Mouse (Mus musculus): ENCODE data around the gene Dip2b.

The Dip2b gene

DNA sequence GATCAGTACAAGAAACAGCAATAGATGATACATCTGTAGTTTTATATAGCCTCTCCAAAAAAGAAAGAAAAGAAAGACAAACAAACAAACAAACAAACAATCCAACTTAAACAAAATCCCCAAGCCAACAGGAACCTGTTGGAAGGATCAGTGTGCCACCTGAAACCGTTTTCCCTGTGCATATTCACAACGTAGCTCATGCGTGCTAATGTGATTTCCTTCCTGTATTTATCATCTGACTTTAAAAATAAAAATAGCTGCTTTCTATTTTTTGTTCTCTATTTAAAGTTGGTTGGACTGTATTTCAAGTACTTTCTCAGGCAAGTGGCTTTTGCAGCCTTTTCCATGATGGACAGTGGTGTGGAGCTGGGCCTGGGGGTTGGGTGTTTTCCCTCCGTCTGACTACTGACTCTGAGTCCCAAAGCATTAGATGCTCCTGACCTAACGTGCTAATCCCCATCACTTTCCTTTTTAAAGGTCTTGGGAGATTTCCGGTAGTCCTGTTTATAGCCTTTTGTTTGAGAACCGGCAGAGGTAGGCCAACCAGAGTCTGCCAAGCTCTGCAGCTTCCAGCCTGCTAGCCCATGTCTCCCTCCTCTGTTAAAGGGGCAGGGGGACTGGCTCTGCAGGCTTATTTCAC lies 90.8 kb downstream of the Dip2b start:
- DNase-seq (ENCODE audit: low spot score), result no peak

DNA sequence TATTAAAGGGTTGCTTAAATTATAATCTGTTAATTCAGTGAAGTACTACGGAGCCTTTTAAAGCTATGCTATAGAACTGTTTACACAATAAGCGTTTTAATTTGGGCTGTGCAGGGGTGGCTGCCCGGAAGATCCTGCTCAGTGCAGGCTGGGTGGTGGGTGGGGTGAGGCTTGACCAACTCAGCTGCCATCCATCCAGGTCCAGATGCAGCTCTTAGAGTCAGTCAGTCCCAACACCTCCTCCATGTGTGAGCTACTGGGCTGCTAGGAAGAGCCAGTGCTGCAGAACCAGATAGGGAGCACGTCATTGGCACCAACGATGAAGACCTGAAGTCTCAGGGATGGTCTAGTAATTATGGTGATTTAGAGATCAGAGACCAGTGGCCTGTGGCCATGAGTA lies 101.2 kb downstream of the Dip2b start:
- DNase-seq (ENCODE audit: low spot score), result no peak

DNA sequence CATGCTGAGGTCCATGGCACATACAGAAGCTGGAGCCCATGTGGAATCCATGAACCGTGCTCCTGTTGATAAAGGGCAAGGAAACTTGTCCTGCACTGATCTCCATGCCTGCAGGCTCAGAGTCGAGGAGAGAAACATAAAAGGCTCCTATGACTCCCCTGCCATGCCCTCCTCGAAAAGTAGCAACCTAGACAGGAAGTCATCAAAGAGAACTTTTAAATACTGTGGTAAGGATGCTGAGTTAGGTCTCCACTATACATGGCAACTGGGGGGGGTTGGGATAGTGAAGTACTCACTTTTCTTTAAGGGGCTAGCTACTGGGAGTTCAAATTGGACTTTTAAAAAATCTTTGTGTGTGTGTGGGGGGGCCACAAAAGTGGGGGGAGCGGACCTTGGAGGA lies 102.0 kb downstream of the Dip2b start:
- no peak for DNase-seq (ENCODE audit: low spot score)

DNA sequence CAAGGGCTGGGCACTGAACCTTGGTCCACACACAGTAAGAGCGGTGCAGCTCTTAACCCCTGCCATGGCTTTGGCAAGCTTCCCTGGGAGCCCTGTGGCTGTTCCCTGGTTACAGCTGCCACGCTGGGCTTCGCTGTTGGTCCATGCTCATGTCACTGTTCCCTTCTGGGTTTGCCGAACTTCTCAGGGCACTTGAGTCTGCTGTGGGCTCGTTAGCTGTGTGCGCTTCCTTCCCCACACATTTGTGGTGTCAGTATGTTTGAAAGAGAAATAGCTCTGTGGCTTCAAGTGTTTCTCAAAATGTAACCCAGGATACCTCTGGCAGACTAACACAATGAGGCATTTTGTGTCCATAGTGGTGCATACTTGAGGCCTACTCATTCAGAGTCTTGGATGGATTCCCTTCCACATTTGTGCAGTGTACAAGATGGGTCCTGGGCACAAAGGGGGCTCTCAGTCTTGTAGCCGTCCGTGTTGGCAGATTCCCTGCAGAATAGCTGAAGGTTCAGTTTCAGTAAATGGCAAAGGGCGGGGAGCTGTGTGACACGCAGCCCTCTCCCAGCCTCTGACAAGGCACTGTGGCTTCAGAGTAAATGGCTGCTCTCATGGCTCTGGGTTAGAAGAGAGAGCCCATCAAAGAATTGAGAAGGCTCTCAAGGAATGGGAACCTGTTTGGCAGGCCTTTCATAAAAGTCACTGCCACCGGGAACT lies 104.8 kb downstream of the Dip2b start:
- no peak for DNase-seq (ENCODE audit: low spot score)

DNA sequence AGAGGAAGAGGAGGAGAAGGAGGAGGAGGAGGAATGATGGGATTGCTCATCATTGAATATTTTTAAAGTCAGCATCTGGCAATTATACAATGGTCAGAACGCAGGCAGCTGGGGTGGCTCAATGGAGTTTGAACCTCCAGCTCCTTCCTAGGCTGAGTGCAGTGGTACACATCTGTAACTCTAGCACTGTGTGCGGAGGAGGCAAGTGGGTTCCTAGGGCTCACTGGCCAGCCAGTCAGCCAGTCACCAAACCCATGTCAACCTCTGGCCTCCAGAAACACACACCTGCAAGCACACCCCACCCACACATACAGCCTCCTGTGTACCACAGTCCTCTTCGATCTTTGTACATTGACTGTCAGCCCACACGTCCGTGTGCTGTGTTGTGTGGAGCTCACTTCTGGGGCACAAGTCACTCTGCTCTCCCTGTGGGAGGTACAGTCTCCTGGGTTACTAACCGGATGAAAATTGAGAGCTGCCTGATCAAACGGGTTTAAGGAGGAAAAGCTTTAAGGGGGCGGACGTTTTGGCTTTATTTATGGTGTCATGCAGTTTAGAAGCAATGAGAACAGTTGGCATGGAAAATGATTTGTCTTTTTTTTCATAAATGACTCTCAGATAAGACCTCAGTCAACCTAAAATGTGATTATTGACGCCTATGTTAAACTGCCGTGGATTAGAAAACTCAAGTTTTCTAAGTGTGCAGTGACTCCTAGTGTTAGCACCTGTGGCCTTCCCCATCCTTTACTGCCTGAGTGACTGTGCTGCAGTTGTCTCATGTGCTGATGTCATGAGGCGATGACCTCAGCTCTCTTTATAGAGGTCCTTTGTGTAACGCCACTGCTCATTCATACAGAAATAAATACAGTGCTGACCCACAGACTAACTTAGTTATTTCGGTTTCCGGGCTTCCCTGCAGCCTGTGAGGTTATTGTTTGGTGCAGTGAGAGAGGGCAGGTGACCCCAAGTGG lies 106.7 kb downstream of the Dip2b start:
- DNase-seq (ENCODE audit: low spot score), result no peak

DNA sequence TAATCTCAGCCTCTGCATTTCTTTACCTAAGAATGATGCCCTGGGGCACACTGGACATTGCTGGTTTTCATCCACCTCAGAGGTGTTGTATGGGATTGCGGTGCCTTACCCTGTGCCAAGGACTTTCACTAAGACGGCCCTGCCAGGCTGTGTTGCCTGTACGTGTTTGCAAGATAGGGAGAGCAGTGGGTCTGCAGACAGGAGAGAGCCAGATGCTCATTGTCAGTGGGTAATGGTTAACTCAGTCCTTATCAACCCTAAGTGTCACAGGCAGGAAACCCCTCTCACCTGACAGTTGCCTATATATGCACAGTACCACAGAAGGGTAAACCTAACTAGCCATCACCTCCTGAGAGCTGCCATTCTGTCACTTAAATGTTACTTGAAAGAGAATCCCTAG lies 107.5 kb downstream of the Dip2b start:
- no peak for DNase-seq (ENCODE audit: low spot score)

DNA sequence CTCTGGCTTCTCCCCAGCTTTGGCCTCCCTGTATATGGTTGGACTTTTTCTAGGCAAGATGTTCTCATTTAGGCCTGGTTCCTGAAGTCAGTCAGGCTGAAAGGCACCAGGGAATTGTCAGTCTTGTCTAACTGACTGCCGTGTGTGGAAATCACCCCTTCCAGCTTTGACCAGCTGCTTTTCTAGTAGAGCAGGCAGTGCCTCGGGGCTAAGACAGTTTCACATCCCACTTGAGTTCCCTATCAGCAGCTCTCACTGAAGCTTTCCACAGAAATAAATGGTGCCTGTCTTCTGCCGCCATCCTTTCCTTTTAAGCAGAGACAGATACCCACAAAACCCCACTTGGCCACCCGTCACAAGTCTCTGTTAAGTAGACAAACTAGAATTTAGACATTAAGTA lies 112.1 kb downstream of the Dip2b start:
- no peak for DNase-seq (ENCODE audit: low spot score)

DNA sequence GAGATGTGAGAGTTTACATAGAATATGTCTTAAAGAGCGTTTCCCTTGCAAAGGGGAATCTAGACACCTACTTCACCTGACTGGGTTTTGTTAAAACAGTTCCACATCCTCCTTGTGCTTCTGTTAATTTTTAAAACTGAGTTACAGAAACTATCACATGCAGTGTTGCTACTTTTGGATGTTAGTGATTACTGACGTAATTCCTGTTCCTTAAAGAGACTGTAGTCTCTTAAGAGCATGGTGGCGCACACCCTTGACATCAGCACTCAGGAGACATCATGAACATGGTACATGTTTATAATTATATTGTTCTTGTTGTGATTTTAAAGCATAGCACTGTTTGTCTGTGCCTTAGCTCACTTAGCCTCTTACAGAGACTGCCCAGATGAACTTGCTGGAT lies 113.9 kb downstream of the Dip2b start:
- DNase-seq (ENCODE audit: low spot score), result no peak

DNA sequence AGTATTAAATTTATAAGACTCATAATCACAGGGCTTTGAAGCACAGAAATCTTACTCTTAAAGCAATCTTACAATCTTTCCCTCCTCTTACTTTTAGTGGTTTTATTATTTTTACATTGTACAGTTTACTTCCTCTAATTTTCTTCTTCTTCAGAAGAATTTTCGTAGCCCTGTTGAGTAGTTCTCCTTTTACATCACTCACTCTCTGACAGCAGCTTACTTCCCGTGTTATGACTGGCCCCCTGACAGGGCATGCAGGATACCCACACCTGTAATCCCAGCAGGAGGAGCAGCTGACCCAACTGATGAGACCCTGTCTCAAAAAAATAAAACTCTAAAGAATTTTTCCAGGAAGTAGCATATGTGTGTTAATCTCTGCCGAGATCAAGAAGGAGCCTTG lies 114.6 kb downstream of the Dip2b start:
- no peak for DNase-seq (ENCODE audit: low spot score)

DNA sequence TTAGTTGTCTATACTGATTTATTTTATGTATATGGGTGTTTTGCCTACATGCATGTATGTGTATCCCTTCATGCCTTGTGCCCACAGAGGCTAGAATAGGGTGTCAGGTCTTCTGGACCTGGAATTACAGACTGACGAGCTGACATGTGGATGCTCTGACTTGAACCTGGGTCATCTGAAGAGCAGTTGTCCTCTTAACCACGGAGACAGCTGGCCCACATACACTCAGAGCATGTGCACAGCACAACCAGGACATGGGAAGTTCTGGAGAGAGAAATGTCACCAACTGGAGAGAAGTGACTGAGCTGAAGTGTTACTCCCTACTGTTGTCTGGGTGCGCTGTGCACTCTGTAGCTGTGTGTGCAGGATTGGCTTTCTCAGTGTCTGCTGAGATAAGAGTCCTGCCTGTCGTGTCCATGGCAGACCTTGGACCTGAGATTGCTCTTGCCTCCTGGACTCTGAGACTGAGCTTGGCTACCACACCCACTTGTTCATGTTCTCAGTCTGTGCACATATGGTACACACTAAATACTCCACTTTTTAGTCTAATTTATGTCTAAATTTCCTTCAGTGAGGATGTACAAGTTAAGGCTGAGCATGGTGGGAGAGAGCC lies 117.7 kb downstream of the Dip2b start:
- DNase-seq (ENCODE audit: low spot score), result no peak

DNA sequence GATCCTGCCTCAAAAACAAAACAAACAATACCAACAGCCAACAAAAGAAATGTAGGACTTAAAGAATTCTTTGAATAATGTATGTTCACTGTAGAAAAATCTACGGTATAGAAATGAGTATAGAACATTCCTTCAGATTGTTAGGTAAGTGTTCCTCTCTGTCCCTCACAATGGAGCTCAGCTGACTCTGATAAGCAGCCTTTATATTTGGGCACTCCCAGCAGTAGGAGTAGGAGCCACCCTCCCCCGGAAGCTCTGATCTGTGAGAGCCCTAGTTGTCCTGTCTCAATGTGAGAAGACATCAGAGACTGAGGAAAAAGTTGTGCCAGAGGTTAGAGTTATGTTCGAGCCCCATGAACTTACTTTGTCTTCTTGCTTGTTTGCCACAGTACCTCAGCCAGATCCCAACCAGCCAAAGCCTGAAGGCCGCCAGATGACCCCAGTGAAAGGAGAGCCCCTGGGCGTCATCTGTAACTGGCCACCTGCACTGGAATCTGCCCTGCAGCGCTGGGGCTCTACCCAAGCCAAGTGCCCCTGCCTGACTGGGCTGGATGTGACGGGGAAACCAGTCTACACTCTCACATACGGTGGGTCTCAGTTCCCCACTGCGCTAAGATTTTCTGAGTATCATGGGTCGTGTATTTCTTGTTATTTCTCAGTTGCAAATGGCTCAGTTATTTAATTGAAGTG lies 118.5 kb downstream of the Dip2b start:
- no peak for DNase-seq (ENCODE audit: low spot score)

DNA sequence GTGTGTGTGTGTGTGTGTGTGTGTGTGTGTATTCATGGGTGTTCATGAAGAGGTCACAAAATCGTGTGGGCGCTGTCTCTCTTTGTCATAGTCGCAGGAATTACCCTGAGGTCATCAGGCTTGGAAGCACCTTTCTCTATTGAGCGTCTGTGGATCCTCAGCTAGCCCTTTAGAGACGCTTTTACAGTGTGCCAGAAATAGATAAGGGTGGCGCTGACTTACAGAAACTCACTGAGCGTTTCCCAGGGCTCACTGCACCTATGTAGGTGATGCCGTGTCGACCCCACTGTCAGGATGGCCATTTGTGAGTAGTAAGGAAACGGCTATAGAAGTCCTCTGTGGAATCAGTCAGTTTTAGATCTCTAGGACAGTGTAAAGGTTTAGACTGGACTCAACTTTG lies 120.5 kb downstream of the Dip2b start:
- DNase-seq (ENCODE audit: low spot score), result no peak

DNA sequence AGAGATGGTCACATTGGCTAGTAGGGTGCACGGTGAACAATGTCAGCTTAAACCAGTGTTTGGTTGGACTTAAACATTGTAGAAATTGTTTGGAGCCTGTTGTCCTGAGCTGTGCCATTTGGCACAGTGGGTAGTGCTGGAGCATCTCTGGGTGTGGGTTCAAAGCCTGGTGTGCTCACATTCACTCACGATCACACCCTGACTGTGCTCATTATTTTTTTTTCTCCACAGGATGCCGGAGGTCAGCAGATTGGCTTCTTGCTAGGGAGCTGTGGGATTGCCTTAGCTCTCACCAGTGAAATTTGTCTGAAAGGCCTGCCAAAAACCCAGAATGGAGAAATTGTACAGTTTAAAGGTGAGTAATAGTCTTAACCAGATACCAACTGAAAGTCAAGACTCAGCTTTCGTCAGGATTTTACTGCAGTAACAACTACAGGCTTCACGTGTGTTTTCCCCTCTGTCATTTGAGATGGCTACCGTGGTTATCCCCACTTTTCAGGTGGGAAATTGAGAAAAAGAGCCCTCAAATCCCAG lies 123.3 kb downstream of the Dip2b start:
- DNase-seq (ENCODE audit: low spot score), result no peak

DNA sequence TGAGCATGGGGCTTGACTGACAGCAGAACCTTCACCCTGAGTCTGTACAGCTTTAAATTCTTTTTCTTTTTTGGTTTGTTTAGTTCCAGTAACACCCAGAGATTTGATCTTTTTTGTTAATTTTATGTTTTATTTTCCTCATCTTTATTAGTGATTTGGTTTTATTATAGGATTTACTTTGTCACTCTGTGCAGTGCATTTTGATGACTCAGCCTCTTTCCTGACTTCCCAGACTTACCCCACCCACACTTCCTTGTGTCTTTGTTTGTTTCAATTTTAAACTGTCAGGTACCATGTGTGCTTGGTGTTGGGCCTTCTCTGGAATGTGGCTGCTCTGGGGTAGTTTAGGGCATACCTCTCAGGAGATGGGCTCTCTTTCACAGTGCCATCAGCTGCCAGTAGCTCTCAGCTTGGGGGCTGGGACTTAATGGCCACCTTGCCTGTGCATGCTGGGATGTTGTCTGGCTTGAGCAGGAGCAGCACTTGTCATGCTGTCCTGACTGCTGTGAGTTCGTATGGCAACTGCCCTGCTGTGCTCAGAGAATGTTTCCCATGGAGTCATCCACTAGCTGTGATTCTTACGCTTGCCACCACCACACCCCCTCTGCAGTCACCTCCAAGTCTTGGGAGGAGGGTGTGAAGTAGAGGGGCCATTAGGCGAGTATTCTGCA lies 125.1 kb downstream of the Dip2b start:
- DNase-seq (ENCODE audit: low spot score), result no peak

DNA sequence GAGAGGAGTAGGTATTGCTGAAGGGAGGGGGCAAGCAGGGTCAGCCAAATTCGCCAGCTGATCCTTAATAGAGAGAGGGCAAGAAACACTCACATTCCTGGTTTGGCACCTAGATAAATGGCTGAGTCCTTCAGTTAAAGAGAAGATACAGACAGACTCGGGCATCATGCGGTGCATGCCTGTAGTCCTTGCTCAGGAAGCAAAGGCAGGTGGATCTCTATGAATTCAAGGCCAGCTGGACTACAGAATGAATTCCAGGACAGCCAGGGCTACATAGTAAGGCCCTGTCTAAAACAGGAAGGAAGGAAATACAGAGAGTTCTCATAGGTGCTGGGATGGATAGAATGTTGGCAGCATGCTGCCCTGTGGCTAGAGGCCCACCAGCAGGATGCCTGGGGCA lies 128.0 kb downstream of the Dip2b start:
- DNase-seq (ENCODE audit: low spot score), result no peak

DNA sequence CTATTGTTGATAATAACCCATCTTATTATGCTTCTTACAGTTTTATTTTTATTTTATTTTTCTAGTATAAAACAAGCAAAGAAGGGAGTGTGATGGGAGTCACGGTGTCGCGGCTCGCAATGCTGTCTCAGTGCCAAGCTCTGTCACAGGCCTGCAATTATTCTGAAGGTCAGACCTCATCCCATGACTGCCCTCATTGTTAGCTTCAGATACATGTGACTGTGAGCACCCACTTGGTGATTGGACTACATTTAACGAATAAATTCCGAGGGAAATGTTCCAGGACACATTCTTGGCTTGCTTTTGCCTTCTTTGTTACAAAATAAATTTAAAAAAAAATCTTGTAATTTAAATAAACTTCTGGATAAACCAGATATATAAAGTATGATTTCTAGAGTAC lies 129.3 kb downstream of the Dip2b start:
- no peak for DNase-seq (ENCODE audit: low spot score)

DNA sequence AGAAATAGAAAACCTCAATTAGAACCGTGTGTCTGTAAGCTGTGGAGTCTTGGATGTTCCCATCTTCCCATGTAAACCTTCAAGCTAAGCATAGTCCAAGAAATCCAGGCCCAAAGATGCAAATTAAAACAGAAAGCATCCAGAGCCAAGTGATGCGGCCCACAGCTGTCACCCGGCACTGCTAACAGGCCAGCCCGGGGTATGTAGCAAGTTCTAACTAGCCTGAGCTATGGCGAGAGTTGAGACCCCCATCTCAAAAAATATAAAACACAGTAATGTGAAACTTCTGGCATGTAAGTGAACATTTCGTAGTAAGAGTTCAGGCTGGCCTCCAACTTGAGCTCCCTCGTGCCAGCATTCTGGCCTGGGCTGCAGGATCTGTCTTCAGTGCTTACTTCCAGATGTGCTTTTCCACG lies 129.7 kb downstream of the Dip2b start:
- DNase-seq (ENCODE audit: low spot score), result no peak

DNA sequence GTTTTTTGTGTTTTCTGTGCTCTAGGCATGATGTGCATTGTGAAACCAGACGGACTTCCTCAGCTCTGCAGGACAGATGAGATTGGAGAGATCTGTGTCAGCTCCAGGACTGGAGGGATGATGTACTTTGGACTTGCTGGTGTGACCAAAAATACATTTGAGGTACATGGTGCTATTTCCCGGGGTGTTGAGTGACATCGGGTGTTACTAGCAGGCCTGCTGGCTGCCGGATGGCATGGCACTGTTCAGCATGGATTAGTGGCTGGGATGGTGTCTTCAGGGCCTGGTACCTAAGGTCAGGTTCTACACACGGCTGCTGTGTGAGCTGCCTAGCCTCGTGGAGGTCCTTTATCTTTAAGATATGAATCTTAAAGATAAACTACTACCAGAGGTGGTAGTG lies 136.7 kb downstream of the Dip2b start:
- DNase-seq (ENCODE audit: low spot score), result no peak

DNA sequence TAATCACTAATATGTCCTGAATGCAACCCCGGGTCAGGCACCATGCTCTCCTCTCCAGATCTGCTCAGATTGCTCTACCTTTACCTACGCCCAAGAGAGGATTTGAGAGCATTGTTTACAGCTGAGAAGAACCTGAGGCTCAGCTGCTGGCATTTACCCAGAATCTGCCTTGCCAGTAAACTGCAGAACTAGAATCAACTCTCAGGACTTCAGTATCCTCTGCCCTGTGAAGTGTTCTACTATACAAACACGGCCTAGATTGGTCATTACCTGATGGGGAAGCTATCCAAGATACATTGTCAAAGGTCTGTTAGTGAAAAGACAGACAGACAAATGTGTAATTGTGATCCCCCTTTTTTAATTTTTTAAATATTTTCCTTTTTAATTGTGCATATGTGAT lies 138.7 kb downstream of the Dip2b start:
- no peak for DNase-seq (ENCODE audit: low spot score)

DNA sequence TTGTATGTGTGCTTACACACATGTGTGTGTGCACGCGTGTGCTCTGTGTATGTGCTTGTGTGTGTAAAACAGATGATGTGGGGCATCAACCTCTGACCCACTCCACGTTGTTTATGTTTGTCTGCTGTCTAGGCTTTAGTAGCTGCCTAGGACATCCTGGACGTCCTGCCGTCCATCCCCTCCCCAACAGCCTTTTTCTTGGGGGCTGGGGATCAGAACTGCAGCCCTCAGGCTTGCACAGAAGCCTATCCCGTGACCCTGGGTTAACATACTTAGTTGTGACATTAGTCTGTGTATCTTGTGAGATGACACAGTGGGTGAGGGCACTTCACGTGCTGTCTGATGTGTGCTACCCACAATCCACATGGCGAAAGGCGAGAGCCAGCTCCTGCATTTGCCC lies 139.1 kb downstream of the Dip2b start:
- DNase-seq (ENCODE audit: low spot score), result no peak

DNA sequence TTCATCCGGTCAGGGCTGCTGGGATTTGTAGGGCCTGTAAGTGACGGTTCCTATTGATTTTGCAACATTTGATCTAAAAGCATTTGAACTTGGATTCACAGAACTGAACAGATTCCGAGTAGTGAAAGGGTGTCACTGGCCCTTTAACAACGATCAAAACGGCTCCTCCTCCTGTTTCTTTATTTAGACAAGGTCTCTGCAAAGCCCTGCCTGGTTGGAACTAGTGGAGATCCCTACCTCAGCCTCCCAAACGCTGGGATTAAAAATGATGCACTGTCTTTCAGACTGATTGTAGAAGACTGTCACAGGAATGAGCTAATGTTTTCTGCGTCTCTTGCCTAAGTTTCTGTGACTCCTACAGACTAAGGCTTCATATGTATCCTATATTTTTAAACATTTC lies 140.0 kb downstream of the Dip2b start:
- DNase-seq (ENCODE audit: low spot score), result no peak
